Mouse (Mus musculus) monocyte, adult 5-6 weeks (primary cell): ENCODE measurements around the gene Dnajc17. TPM values are rescaled to one million over a fixed set of nuclear protein-coding genes. Genes with fewer than 3 reads are reported as not detected.
A peak's percentile ranks its signal among the peaks of the same experiment; 100 is the strongest.

Experiments used
- ATAC-seq: fragments of 153-309, 156-312 bp; replicated peaks from 2 replicates; pipeline ENCODE4 v1.8.0; 2017; ENCODE audit warnings: mild to moderate bottlenecking; ENCODE audit not compliant: low TSS enrichment, insufficient number of reproducible peaks, severe bottlenecking, poor library complexity, low FRiP score
- total RNA-seq: library from RNA; stranded (forward); fragments of 200-1000, 200-491, 200-594 nt; gene quantifications from 3 replicates; pipeline ENCODE4 v1.2.3, GENCODE M21; 2017

The Dnajc17 gene
- total RNA-seq, 1 experiment from 2014 or later = 53.6 TPM

- ATAC-seq = no peak
Observed at GRCm38 (mm10) chr2:119170282-119170681, 38.3 kb downstream of the Dnajc17 start.

GRCm38 (mm10) chr2:119167866-119168256, 40.7 kb downstream of the Dnajc17 start:
- no peak for ATAC-seq

GRCm38 (mm10) chr2:119166901-119167865, 41.4 kb downstream of the Dnajc17 start, which contains the start of gene Gchfr:
TSS of gene Gchfr (plus strand) at chr2:119167773.
- ATAC-seq = peak; percentile 41; the same call in 1 of the 2 replicates

GRCm38 (mm10) chr2:119165401-119165800, 43.2 kb downstream of the Dnajc17 start:
- no peak for ATAC-seq

GRCm38 (mm10) chr2:119163999-119164398, 44.6 kb downstream of the Dnajc17 start:
- ATAC-seq = no peak

- no peak for ATAC-seq
Observed at GRCm38 (mm10) chr2:119163135-119163534, 45.5 kb downstream of the Dnajc17 start.

- no peak for ATAC-seq
Observed at GRCm38 (mm10) chr2:119161247-119161646, 47.3 kb downstream of the Dnajc17 start.

- no peak for ATAC-seq
Observed at GRCm38 (mm10) chr2:119157836-119158235, 50.8 kb downstream of the Dnajc17 start.

GRCm38 (mm10) chr2:119156681-119157572, 51.7 kb downstream of the Dnajc17 start, which contains the start of gene Rmdn3:
TSS of gene Rmdn3 (minus strand) at chr2:119157034.
- peak; percentile 97 for ATAC-seq

GRCm38 (mm10) chr2:119156081-119156680, 52.4 kb downstream of the Dnajc17 start:
- 0 out of 2 replicates have a peak, but pooled peaks have one; percentile 27 for ATAC-seq

- ATAC-seq = no peak
Observed at GRCm38 (mm10) chr2:119155388-119155787, 53.2 kb downstream of the Dnajc17 start.

GRCm38 (mm10) chr2:119154683-119155082, 53.9 kb downstream of the Dnajc17 start:
- ATAC-seq = no peak

GRCm38 (mm10) chr2:119152255-119152654, 56.3 kb downstream of the Dnajc17 start:
- ATAC-seq = no peak

GRCm38 (mm10) chr2:119147775-119148174, 60.8 kb downstream of the Dnajc17 start:
- ATAC-seq = no peak

- ATAC-seq = no peak
Observed at GRCm38 (mm10) chr2:119147160-119147678, 61.4 kb downstream of the Dnajc17 start.

GRCm38 (mm10) chr2:119146435-119146834, 62.2 kb downstream of the Dnajc17 start:
- ATAC-seq = no peak

- no peak for ATAC-seq
Observed at GRCm38 (mm10) chr2:119145199-119145598, 63.4 kb downstream of the Dnajc17 start.

- ATAC-seq = no peak
Observed at GRCm38 (mm10) chr2:119136346-119136898, 72.2 kb downstream of the Dnajc17 start.
